Comparison of ENCODE assay signal across 15 mouse cellular contexts in the genomic region with DNA sequence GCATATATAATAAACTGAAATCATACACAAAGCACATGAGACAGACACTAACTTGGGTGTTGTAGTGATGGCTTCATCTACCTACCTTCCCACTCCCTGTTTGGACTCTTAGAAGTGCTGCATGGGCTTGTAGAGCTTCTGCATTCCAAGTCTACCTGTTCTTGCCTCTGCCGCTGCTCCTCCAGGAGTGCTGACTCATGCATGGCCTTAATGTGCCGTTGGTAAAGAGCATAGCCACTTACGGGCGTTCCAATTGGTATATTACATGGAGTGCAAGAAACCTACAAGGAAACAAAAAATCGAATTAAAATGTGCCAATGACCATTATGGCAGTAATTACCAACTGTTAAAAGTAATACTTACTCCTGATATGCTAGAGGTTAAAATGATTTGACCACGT.
"Had no signal": no experiment of that assay in that cellular context is flagged by ENCODE, and none has a peak within 500 bp of the region (broad histone marks: within the 10 kb centered on the region; RNA-seq: fewer than 3 reads in every experiment).

No protein-coding gene starts in this region.

- H3K4me1 ChIP-seq: midbrain, embryonic 13.5 days; midbrain, embryonic 15.5 days; neural tube, embryonic 12.5 days; stomach, embryonic 15.5 days had no signal

- H3K9me3 ChIP-seq: lung, embryonic 15.5 days; megakaryocyte, embryonic 14.5 days; midbrain, embryonic 13.5 days; midbrain, embryonic 15.5 days; neural tube, embryonic 12.5 days; stomach, embryonic 15.5 days had no signal

- DNase-seq: lung, adult 2 months; lung, postnatal 14 days; lung, postnatal 36 days; right cerebral cortex, postnatal 14 days; thymus, adult 2 months; thymus, postnatal 25 days; thymus, postnatal 4 days had no signal

- H3K9ac ChIP-seq: lung, embryonic 15.5 days; midbrain, embryonic 13.5 days; midbrain, embryonic 15.5 days; neural tube, embryonic 12.5 days; stomach, embryonic 15.5 days had no signal

- H3K4me3 ChIP-seq: lung, embryonic 15.5 days; megakaryocyte, embryonic 14.5 days; midbrain, embryonic 13.5 days; midbrain, embryonic 15.5 days; neural tube, embryonic 12.5 days; stomach, embryonic 15.5 days had no signal

- H3K27ac ChIP-seq: lung, embryonic 15.5 days; macrophage; midbrain, embryonic 13.5 days; midbrain, embryonic 15.5 days; neural tube, embryonic 12.5 days; stomach, embryonic 15.5 days; stomach, postnatal 0 days had no signal

- H3K27me3 ChIP-seq: lung, embryonic 15.5 days; megakaryocyte, embryonic 14.5 days; midbrain, embryonic 13.5 days; midbrain, embryonic 15.5 days; neural tube, embryonic 12.5 days; stomach, embryonic 15.5 days had no signal
